Mouse (Mus musculus) C2C12 (cell line): ENCODE measurements around the gene Coa6.

Experiments used
- CEBPB ChIP-seq: IDR thresholded peaks from one replicate; pipeline ENCODE4 v1.6.1; 2011; ENCODE audit warnings: low read depth, mild to moderate bottlenecking, control low read depth, moderate library complexity
- CTCF ChIP-seq: IDR thresholded peaks from one replicate; pipeline ENCODE4 v1.5.1; 2011; ENCODE audit not compliant: control insufficient read depth, insufficient read depth, insufficient read length
- MYOG ChIP-seq: IDR thresholded peaks from one replicate; pipeline ENCODE4 v1.6.1; 2011; ENCODE audit not compliant: control insufficient read depth, insufficient read length; ENCODE audit errors: extremely low read depth
- USF1 ChIP-seq: IDR thresholded peaks from one replicate; pipeline ENCODE4 v1.6.1; 2011; ENCODE audit warnings: low read depth, mild to moderate bottlenecking, control low read depth, moderate library complexity

- TF ChIP-seq USF1 (no peak), CTCF (peak; percentile 8), MYOG (no peak), CEBPB (no peak)
Measured at GRCm38 (mm10) chr8:126382749-126383148, 39.6 kb upstream of the Coa6 start.
